Mouse (Mus musculus): Measurements from ENCODE around the gene Hnrnpl. TPM values are rescaled to one million over a fixed set of nuclear protein-coding genes. Genes with fewer than 3 reads are reported as not detected.
A peak's percentile ranks its signal among the peaks of the same experiment; 100 is the strongest.

Hnrnpl gene
- polyA plus RNA-seq, 1 experiment from 2014 or later: 180 TPM

GRCm38 (mm10) chr7:28812949-28813348, 4.6 kb downstream of the Hnrnpl start:
- peak overlapping the region; percentile 98; the same call in 1 of the 2 replicates for H3K9ac ChIP-seq (ENCODE audit: low read depth, low read length)
- no peaks in the 10 kb centered on the region for H3K27me3 ChIP-seq (replicated peaks; ENCODE audit: control insufficient read depth, insufficient read depth, low read length)
- peaks cover 19% of the 10 kb centered on the region for H3K4me1 ChIP-seq (ENCODE audit: control insufficient read depth, insufficient read depth, low read length)
- no peaks in the 10 kb centered on the region for H3K9me3 ChIP-seq (ENCODE audit: control insufficient read depth, low read length)
- no peak overlapping the region for H3K27ac ChIP-seq (replicated peaks; ENCODE audit: low read depth, low read length)
- ATAC-seq (ENCODE audit: low read depth): no peak
- 77% methylated on average over 5 of the region's 5 CpGs for WGBS
- peaks cover 62% of the 10 kb centered on the region for H3K36me3 ChIP-seq (ENCODE audit: control insufficient read depth, insufficient read depth, low read length)
- peak overlapping the region; percentile 89 for H3K4me2 ChIP-seq (ENCODE audit: low read depth, low read length)
- H3K4me3 ChIP-seq (ENCODE audit: low read depth, low read length): peak overlapping the region; percentile 86
- no peak for DNase-seq (ENCODE audit: low spot score)

DNA sequence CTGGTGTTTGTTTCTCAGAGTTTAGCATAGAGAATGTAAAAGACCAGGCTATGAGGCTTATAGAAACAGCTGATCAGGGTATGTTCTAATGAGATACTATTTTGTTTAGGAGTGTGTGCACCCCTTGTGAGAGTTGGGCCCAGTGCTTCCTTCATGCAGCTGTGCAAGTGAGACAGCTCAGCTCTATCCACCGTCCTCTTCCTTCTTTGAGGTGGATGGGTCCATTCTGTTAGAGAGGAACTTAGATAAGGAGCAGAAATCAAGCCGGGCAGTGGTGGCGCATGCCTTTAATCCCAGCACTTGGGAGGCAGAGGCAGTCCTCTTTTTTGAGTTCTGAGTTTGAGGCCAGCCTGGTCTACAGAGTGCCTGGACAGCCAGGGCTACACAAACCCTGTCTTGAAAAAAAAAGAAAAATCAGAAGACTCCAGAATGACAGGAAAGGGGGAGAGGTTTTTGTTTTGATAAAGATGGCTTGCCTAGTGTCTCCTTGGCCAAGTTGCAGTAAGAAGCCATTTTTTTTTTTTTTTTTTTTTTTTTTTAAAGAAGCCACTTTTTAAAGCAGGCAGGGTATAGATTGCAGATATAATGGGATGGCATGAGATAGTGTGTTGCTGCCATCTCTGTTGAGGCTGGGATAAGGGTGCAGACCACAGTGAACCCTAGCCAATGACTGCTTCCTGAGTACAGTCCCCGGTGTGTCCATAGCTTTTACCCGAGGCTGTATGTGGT, 6.1 kb downstream of the Hnrnpl start:
- no peak for DNase-seq (ENCODE audit: low spot score)
- Histone ChIP-seq H3K27me3 (replicated peaks; ENCODE audit: control insufficient read depth, insufficient read depth, low read length) (no peaks in the 10 kb centered on the region), H3K36me3 (ENCODE audit: control insufficient read depth, insufficient read depth, low read length) (peaks cover 77% of the 10 kb centered on the region)

GRCm38 (mm10) chr7:28815230-28815629, 6.9 kb downstream of the Hnrnpl start:
- peaks cover 84% of the 10 kb centered on the region for H3K36me3 ChIP-seq (ENCODE audit: control insufficient read depth, insufficient read depth, low read length)
- no peak for ATAC-seq (ENCODE audit: low read depth)
- 89% methylated on average over 9 of the region's 9 CpGs for WGBS
- H3K9me3 ChIP-seq (ENCODE audit: control insufficient read depth, low read length): no peaks in the 10 kb centered on the region
- H3K4me3 ChIP-seq (ENCODE audit: low read depth, low read length): no peak overlapping the region
- DNase-seq (ENCODE audit: low spot score): no peak
- no peak overlapping the region for H3K4me2 ChIP-seq (ENCODE audit: low read depth, low read length)
- H3K27ac ChIP-seq (replicated peaks; ENCODE audit: low read depth, low read length): no peak overlapping the region
- H3K4me1 ChIP-seq (ENCODE audit: control insufficient read depth, insufficient read depth, low read length): peaks cover 15% of the 10 kb centered on the region
- H3K27me3 ChIP-seq (replicated peaks; ENCODE audit: control insufficient read depth, insufficient read depth, low read length): no peaks in the 10 kb centered on the region
- no peak overlapping the region for H3K9ac ChIP-seq (ENCODE audit: low read depth, low read length)

More for the DNA sequence above, 6.1 kb downstream of the Hnrnpl start:
- H3K4me1 ChIP-seq (ENCODE audit: control insufficient read depth, insufficient read depth, low read length): peaks cover 15% of the 10 kb centered on the region
- 85% methylated on average over 5 of the region's 5 CpGs for WGBS
- no peak overlapping the region for H3K4me2 ChIP-seq (ENCODE audit: low read depth, low read length)
- no peak overlapping the region for H3K4me3 ChIP-seq (ENCODE audit: low read depth, low read length)
- no peak for ATAC-seq (ENCODE audit: low read depth)
- H3K27ac ChIP-seq (replicated peaks; ENCODE audit: low read depth, low read length): no peak overlapping the region
- H3K9ac ChIP-seq (ENCODE audit: low read depth, low read length): no peak overlapping the region
- H3K9me3 ChIP-seq (ENCODE audit: control insufficient read depth, low read length): no peaks in the 10 kb centered on the region

DNA sequence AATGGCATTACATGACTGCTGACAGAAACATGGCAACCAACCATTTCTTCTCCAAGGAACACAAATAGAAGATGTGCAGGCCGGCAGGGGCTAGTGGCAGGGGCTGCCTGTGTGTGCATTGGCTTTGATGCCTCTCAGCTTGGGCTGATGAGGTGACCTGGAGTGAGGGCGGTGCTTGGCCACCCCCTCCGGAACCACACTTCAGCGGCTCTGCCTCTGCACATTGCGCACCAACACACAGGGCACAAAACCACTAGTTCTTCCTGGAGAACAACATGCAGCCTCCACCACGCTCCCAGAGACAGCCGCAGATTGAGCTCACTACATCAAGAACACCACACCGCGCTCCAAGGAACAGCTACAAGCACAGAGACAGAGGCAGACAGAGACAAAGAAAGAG, 7.9 kb downstream of the Hnrnpl start:
- DNase-seq (ENCODE audit: low spot score) (no peak), ATAC-seq (ENCODE audit: low read depth) (no peak)
- Histone ChIP-seq H3K27ac (replicated peaks; ENCODE audit: low read depth, low read length) (no peak overlapping the region), H3K4me2 (ENCODE audit: low read depth, low read length) (no peak overlapping the region), H3K4me1 (ENCODE audit: control insufficient read depth, insufficient read depth, low read length) (peaks cover 15% of the 10 kb centered on the region), H3K27me3 (replicated peaks; ENCODE audit: control insufficient read depth, insufficient read depth, low read length) (no peaks in the 10 kb centered on the region), H3K4me3 (ENCODE audit: low read depth, low read length) (no peak overlapping the region), H3K9ac (ENCODE audit: low read depth, low read length) (no peak overlapping the region), H3K9me3 (ENCODE audit: control insufficient read depth, low read length) (no peaks in the 10 kb centered on the region), H3K36me3 (ENCODE audit: control insufficient read depth, insufficient read depth, low read length) (peaks cover 94% of the 10 kb centered on the region)
- 86% methylated on average over 9 of the region's 9 CpGs for WGBS

DNA sequence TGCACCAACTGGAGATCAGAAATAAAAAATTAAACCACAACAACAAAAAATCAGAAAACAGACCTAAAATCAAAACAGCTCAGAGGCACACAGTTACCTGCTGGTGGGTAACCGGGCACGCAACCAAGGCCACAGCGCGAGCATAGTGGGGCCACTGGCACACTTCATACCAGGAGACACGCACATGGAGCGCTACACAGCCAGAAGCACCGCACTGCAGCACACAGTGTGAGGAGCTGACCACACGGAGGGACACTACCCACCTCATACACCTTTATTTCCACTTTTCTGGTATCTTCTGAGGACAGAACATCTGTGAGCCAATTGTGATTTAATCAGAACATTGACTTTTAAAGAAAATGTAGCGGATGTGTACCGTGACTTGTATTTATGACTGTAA, 8.6 kb downstream of the Hnrnpl start:
- peaks cover 100% of the 10 kb centered on the region for H3K36me3 ChIP-seq (ENCODE audit: control insufficient read depth, insufficient read depth, low read length)
- no peaks in the 10 kb centered on the region for H3K9me3 ChIP-seq (ENCODE audit: control insufficient read depth, low read length)
- H3K9ac ChIP-seq (ENCODE audit: low read depth, low read length): no peak overlapping the region
- peaks cover 15% of the 10 kb centered on the region for H3K4me1 ChIP-seq (ENCODE audit: control insufficient read depth, insufficient read depth, low read length)
- DNase-seq (ENCODE audit: low spot score) (no peak), ATAC-seq (ENCODE audit: low read depth) (no peak)
- H3K27me3 ChIP-seq (replicated peaks; ENCODE audit: control insufficient read depth, insufficient read depth, low read length): no peaks in the 10 kb centered on the region
- H3K4me3 ChIP-seq (ENCODE audit: low read depth, low read length): no peak overlapping the region
- no peak overlapping the region for H3K27ac ChIP-seq (replicated peaks; ENCODE audit: low read depth, low read length)
- no peak overlapping the region for H3K4me2 ChIP-seq (ENCODE audit: low read depth, low read length)
- 93% methylated on average over 10 of the region's 10 CpGs for WGBS

DNA sequence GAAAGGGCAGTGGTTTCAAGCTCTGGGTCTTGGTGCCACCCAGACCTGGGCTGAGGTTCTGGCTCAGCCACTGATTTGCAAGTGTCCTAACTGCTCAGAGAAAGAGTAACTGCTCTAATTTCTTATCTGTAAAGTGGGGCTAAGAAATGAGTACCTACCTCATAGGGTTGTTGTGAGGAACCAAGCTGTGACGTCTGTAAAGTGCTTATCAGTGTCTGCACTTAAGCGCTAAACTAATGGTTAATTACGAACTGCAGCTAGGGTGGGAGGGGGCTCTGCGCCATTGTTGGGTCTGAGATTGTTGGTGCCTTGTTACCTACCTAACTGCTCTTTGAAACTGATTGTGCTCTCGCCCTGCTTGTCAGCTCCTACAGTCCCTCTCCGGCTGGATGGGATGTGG, 9.2 kb downstream of the Hnrnpl start:
- ATAC-seq (ENCODE audit: low read depth) (no peak), DNase-seq (ENCODE audit: low spot score) (no peak)
- Histone ChIP-seq H3K4me3 (ENCODE audit: low read depth, low read length) (no peak overlapping the region), H3K4me1 (ENCODE audit: control insufficient read depth, insufficient read depth, low read length) (peaks cover 10% of the 10 kb centered on the region), H3K4me2 (ENCODE audit: low read depth, low read length) (no peak overlapping the region), H3K27ac (replicated peaks; ENCODE audit: low read depth, low read length) (no peak overlapping the region), H3K9ac (ENCODE audit: low read depth, low read length) (no peak overlapping the region), H3K9me3 (ENCODE audit: control insufficient read depth, low read length) (no peaks in the 10 kb centered on the region), H3K36me3 (ENCODE audit: control insufficient read depth, insufficient read depth, low read length) (peaks cover 100% of the 10 kb centered on the region), H3K27me3 (replicated peaks; ENCODE audit: control insufficient read depth, insufficient read depth, low read length) (no peaks in the 10 kb centered on the region)
- 71% methylated on average over 6 of the region's 6 CpGs for WGBS

DNA sequence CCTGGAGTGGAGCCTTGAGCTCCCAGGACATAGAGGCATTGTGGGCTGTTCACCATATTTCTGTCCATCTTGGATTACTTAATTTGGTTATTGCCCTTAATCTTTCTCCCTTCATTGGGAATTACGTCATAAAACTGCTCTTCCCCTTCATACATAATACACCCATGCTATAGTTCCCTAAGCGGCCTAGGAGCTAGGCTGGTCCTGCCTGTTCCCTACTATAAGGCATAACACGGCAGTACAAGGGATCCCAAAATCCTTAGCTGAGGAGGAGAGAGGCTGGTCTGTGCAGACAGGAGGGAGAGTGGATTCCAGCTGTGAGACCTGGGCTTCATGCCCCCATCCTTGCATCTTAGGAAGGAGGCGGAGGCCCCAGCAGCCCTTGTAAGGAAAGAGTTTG, 9.6 kb downstream of the Hnrnpl start:
- H3K4me2 ChIP-seq (ENCODE audit: low read depth, low read length): no peak overlapping the region
- H3K27me3 ChIP-seq (replicated peaks; ENCODE audit: control insufficient read depth, insufficient read depth, low read length): no peaks in the 10 kb centered on the region
- no peak for ATAC-seq (ENCODE audit: low read depth)
- H3K9me3 ChIP-seq (ENCODE audit: control insufficient read depth, low read length): no peaks in the 10 kb centered on the region
- no peak for DNase-seq (ENCODE audit: low spot score)
- H3K4me3 ChIP-seq (ENCODE audit: low read depth, low read length): no peak overlapping the region
- peaks cover 100% of the 10 kb centered on the region for H3K36me3 ChIP-seq (ENCODE audit: control insufficient read depth, insufficient read depth, low read length)
- peaks cover 7% of the 10 kb centered on the region; the same call in 1 of the 2 replicates for H3K4me1 ChIP-seq (ENCODE audit: control insufficient read depth, insufficient read depth, low read length)
- H3K9ac ChIP-seq (ENCODE audit: low read depth, low read length): 0 out of 2 replicates have a peak overlapping the region, but pooled peaks have one; percentile 8
- 0 out of 2 replicates have a peak overlapping the region, but pooled peaks have one; percentile 21 for H3K27ac ChIP-seq (replicated peaks; ENCODE audit: low read depth, low read length)
- 84% methylated on average over 4 of the region's 4 CpGs for WGBS

GRCm38 (mm10) chr7:28818436-28818835, 10.1 kb downstream of the Hnrnpl start:
- no peak overlapping the region for H3K27ac ChIP-seq (replicated peaks; ENCODE audit: low read depth, low read length)
- ATAC-seq (ENCODE audit: low read depth): no peak
- WGBS: 78% methylated on average over 17 of the region's 18 CpGs
- H3K9ac ChIP-seq (ENCODE audit: low read depth, low read length): 0 out of 2 replicates have a peak overlapping the region, but pooled peaks have one; percentile 8
- H3K9me3 ChIP-seq (ENCODE audit: control insufficient read depth, low read length): no peaks in the 10 kb centered on the region
- no peaks in the 10 kb centered on the region for H3K27me3 ChIP-seq (replicated peaks; ENCODE audit: control insufficient read depth, insufficient read depth, low read length)
- H3K36me3 ChIP-seq (ENCODE audit: control insufficient read depth, insufficient read depth, low read length): peaks cover 100% of the 10 kb centered on the region
- H3K4me3 ChIP-seq (ENCODE audit: low read depth, low read length): no peak overlapping the region
- DNase-seq (ENCODE audit: low spot score): no peak
- no peak overlapping the region for H3K4me2 ChIP-seq (ENCODE audit: low read depth, low read length)
- 0 out of 2 replicates have a peak, but pooled peaks cover 3% of the 10 kb centered on the region for H3K4me1 ChIP-seq (ENCODE audit: control insufficient read depth, insufficient read depth, low read length)

All from embryonic facial prominence, embryonic 14.5 days (tissue).